ENCODE assay signal across 6 mouse cellular contexts in genomic region chr16:95994576-95994975, GRCm38 (mm10). TPM values are rescaled to one million over a fixed set of nuclear protein-coding genes. Genes with fewer than 3 reads are reported as not detected.
A peak's percentile ranks its signal among the peaks of the same experiment; 100 is the strongest.
DNase-seq lines count a peak whose midpoint lies in the region; ATAC-seq lines count a peak whose summit lies in the region.
"Not testable (repeated sequence)": the region's sequence is repeated elsewhere in the genome, so short reads cannot be mapped to it uniquely, and the experiment has no call there.

No protein-coding gene starts in this region.

- not testable (repeated sequence) for H3K4me3 ChIP-seq in midbrain, embryonic 11.5 days (ENCODE audit: low read depth, low read length)

- DNase-seq in brain, adult 2 months (ENCODE audit: low read depth, low spot score): peak; percentile 53
- peak; percentile 62 for DNase-seq in heart, adult 11 months
- DNase-seq in layer of hippocampus, adult 8-10 months (ENCODE audit: low spot score in 2 of 2): peak; percentile 26 to 33
- peak; percentile 16 to 22 for DNase-seq in left cerebral cortex, postnatal 36 days (ENCODE audit: low spot score in 2 of 2)
- peak; percentile 10 for DNase-seq in midbrain, embryonic 11.5 days (ENCODE audit: low spot score, missing footprints)
- peak; percentile 32 for DNase-seq in right cerebral cortex, postnatal 25 days

- not testable (repeated sequence) for H3K4me1 ChIP-seq in midbrain, embryonic 11.5 days (ENCODE audit: control insufficient read depth, insufficient read depth, low read length)

- H3K27me3 ChIP-seq in midbrain, embryonic 11.5 days (ENCODE audit: control insufficient read depth, insufficient read depth, low read length): not testable (repeated sequence)

- intact Hi-C loops in left cerebral cortex, postnatal 36 days (cut with DNase I): not testable (repeated sequence)

- not testable (repeated sequence) for H3K9ac ChIP-seq in midbrain, embryonic 11.5 days (ENCODE audit: low read length)

- H3K27ac ChIP-seq in midbrain, embryonic 11.5 days (ENCODE audit: low read depth, low read length): not testable (repeated sequence)

- not testable (repeated sequence) for H3K36me3 ChIP-seq in midbrain, embryonic 11.5 days (ENCODE audit: control insufficient read depth, insufficient read depth, low read length)

- 92% methylated on average over 4 of the region's 4 CpGs for WGBS in midbrain, embryonic 11.5 days

- ATAC-seq in midbrain, embryonic 11.5 days (ENCODE audit: low FRiP score): not testable (repeated sequence)

- not testable (repeated sequence) for H3K4me2 ChIP-seq in midbrain, embryonic 11.5 days

- not testable (repeated sequence) for H3K9me3 ChIP-seq in midbrain, embryonic 11.5 days (ENCODE audit: control insufficient read depth, low read length)

RNA-seq across cellular contexts. Expression of gene Psmg1, which starts 3.8 kb away (rescaled TPM):
- total RNA-seq in layer of hippocampus, adult 8-10 months (2022): 10 to 100 TPM; 15.7 to 20.1 (median 19.6) TPM
- total RNA-seq in left cerebral cortex, postnatal 36 days (2021): 10 to 100 TPM; 14.5 to 15.3 TPM
- 94.6 and 107 TPM in 2 replicates for polyA plus RNA-seq in midbrain, embryonic 11.5 days (2014; fragmentation: Nextera tagmentation; extraction: Ambion mirVana)

Comparison
In these comparisons a context has a peak if more than half of its experiments do, and no peak if none do; other contexts are left out.
1. DNase-seq: peak in every context shown above with its lines; median percentile 62 in heart, adult 11 months; 53 in brain, adult 2 months; 32 in right cerebral cortex, postnatal 25 days; 30 in layer of hippocampus, adult 8-10 months; 19 in left cerebral cortex, postnatal 36 days; 10 in midbrain, embryonic 11.5 days.